Mouse (Mus musculus): Measurements from ENCODE around the gene Myo10. TPM values are rescaled to one million over a fixed set of nuclear protein-coding genes. Genes with fewer than 3 reads are reported as not detected.

The Myo10 gene
- 3.9 TPM in 2 replicates for polyA plus RNA-seq (2015; fragmentation: Nextera tagmentation; extraction: Ambion mirVana)

DNA sequence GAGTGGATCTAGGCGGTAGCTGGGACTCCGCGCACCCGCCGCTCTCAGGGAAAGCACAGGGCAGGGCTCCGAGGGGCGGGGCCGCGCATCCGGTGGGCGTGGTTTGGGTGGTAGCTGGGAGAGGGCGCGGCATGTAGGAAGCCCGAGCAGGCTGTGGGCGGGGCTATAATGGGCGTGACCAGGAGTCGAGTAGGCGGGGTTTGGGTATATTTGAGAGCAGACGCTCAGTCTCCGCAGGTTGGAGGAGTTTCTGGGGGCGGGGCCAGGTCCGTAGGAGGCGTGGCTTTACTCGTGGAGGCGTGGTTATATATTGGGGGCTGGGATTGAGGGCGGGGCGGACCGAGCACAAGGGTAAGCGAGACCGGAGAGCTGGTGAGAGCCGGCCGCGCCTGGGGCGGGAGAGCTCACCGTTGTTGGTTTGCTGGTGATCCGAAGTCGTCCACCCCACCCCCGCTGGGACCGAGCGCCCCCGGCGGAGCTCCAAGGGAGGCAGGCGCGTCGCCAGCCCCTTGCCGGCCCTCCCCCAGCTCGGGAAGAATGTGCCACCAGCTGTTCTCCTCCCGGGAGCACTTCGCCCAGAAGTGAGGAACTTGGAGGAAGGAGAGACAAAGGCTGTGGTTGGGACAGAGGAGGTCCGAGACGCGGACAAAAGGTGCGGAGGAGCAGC lies at the start of gene Myo10:
Gene Myo10 (plus strand): TSS at position 326 of the 667 bp plus-strand sequence.
- Histone ChIP-seq H3K4me1 (replicated peaks) (peaks cover 34% of the 10 kb centered on the region), H3K9ac (peak within 1 kb of the TSS; percentile 58), H3K4me3 (replicated peaks) (peak within 1 kb of the TSS; percentile 66), H3K9me3 (replicated peaks) (no peaks in the 10 kb centered on the region), H3K27ac (replicated peaks) (peak within 1 kb of the TSS; percentile 74), H3K36me3 (replicated peaks) (no peaks in the 10 kb centered on the region), H3K27me3 (peaks cover 40% of the 10 kb centered on the region), H3K4me2 (peak within 1 kb of the TSS; percentile 83)
- ATAC-seq (ENCODE audit: insufficient read depth): peak; percentile 85
- under 1% methylated on average over 53 of the region's 53 CpGs for WGBS (ENCODE audit: insufficient replicate concordance)

DNA sequence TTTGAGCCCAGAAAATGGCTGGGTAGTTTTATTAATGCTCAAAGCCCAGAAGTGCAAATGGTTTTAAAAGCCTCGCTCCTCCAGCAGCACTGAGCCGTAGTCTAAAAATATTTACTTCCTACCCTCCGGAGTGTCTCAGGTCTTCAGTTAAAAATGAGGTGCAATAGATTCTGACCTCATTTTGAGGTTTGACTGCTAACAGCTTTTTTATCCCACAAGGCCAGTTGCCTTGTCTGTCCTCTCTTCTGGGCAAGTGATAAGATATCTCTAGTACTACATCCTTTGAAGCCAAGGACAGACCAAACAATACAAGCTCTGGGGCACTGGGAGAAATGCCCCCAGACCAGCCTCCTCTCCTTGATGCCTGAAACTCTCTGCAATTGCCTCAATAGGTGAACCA lies 49.2 kb upstream of the Myo10 start:
- Histone ChIP-seq H3K36me3 (replicated peaks) (no peaks in the 10 kb centered on the region), H3K9ac (no peak overlapping the region), H3K27me3 (no peaks in the 10 kb centered on the region), H3K27ac (replicated peaks) (no peak overlapping the region), H3K9me3 (replicated peaks) (no peaks in the 10 kb centered on the region), H3K4me2 (no peak overlapping the region), H3K4me3 (replicated peaks) (no peak overlapping the region), H3K4me1 (replicated peaks) (0 out of 2 replicates have a peak, but pooled peaks cover 4% of the 10 kb centered on the region)
- no peak for ATAC-seq (ENCODE audit: insufficient read depth)
- WGBS (ENCODE audit: insufficient replicate concordance): 2% methylated on average over 3 of the region's 3 CpGs

DNA sequence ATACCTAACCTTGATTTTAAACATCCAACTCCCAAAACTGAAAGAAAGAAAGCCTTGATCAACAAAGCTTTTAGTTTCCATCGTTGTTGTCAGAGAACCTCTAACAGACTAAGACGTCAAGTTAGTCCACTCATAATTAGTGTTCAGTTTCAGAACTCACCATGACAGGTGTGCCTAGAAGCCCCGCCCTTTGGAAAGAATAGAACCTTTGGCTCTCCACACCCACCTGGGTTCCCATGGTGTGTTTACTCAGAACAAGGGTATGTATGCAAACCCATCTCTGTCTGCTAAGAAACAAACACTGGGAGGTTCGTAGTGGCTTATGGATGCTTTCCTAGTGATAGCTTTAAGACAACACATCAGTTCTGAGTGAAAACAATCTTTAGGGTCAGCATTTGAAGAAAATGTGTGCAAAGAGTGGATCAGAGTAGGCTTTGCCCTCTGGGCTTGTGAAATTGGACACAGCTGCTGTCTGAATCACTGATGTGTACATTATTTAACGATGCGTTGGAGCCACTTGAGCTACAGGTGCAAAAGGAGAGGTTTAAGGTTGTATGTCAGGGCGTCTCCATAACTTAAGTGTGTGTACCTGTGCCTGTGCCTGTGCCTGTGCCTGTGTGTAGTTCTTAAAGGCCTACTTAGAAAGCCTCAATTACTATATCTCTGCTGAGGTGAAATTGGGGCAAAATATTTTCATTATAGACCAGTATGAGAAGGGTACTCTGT lies 48.3 kb upstream of the Myo10 start:
- H3K4me2 ChIP-seq: no peak overlapping the region
- WGBS (ENCODE audit: insufficient replicate concordance): 67% methylated on average over 7 of the region's 7 CpGs
- ATAC-seq (ENCODE audit: insufficient read depth): no peak
- H3K27me3 ChIP-seq: no peaks in the 10 kb centered on the region
- 0 out of 2 replicates have a peak, but pooled peaks cover 4% of the 10 kb centered on the region for H3K4me1 ChIP-seq (replicated peaks)
- no peaks in the 10 kb centered on the region for H3K9me3 ChIP-seq (replicated peaks)
- H3K4me3 ChIP-seq (replicated peaks): no peak overlapping the region
- H3K27ac ChIP-seq (replicated peaks): no peak overlapping the region
- H3K9ac ChIP-seq: no peak overlapping the region
- H3K36me3 ChIP-seq (replicated peaks): no peaks in the 10 kb centered on the region

DNA sequence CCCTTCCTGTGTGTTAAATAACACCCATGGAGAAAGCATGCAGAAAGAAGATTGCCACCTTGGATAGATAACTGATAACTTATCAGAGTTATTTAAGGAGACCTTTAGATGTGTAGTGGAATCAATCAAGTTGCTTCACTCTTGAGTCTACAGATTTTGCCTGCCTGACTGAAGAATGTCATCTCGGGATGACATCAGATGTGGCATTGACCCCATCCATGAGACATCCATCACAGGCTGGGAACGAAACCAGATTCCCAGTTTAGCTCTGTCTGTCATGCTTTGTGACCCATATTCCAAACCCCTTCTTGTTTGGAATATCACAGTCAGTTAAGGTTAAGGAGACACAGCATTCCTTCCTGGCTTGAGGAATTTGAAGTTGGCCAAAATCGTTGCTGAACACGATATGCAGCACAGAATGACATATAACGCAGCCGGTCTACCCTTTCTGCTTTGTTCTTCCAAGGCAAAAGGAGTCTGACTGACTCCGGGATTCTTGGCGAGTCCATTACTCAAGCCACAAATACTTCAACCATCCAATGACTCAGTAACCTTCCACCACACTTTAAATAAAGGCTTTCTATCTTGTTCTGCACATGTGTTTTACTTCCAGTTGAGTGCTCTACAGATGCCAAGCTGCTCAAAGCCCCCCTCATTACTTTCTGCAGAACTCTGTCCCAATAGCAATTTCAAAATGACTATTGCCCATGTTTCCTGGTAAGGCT lies 44.8 kb upstream of the Myo10 start:
- Histone ChIP-seq H3K4me2 (no peak overlapping the region), H3K27ac (replicated peaks) (no peak overlapping the region), H3K4me3 (replicated peaks) (no peak overlapping the region), H3K4me1 (replicated peaks) (0 out of 2 replicates have a peak, but pooled peaks cover 2% of the 10 kb centered on the region), H3K36me3 (replicated peaks) (no peaks in the 10 kb centered on the region), H3K9me3 (replicated peaks) (no peaks in the 10 kb centered on the region), H3K27me3 (no peaks in the 10 kb centered on the region), H3K9ac (no peak overlapping the region)
- ATAC-seq (ENCODE audit: insufficient read depth): no peak
- 67% methylated on average over 8 of the region's 8 CpGs for WGBS (ENCODE audit: insufficient replicate concordance)

DNA sequence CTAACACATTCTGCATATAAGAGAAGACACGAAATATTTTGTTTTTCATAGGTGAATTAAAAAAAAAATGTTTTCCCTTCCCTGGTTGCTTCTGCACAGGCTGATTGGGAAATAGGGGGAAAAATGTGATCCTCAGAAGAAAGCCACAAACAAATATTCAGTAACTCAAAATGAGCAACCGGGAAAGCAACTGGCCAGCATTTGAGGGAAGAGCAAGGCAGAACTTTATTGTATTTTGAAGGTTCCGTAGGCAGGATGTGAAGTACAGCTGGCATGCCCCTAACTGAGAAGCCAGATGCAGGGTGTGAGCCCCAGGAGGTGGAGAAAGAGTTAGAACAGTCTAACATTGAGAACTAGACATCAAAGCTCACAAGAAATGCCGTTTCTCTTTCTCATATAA lies 44.0 kb upstream of the Myo10 start:
- Histone ChIP-seq H3K9me3 (replicated peaks) (no peaks in the 10 kb centered on the region), H3K27me3 (no peaks in the 10 kb centered on the region), H3K4me2 (no peak overlapping the region), H3K4me3 (replicated peaks) (no peak overlapping the region), H3K27ac (replicated peaks) (no peak overlapping the region), H3K9ac (no peak overlapping the region), H3K36me3 (replicated peaks) (no peaks in the 10 kb centered on the region), H3K4me1 (replicated peaks) (no peaks in the 10 kb centered on the region)
- no peak for ATAC-seq (ENCODE audit: insufficient read depth)
- 52% methylated on average over 4 of the region's 4 CpGs for WGBS (ENCODE audit: insufficient replicate concordance)

DNA sequence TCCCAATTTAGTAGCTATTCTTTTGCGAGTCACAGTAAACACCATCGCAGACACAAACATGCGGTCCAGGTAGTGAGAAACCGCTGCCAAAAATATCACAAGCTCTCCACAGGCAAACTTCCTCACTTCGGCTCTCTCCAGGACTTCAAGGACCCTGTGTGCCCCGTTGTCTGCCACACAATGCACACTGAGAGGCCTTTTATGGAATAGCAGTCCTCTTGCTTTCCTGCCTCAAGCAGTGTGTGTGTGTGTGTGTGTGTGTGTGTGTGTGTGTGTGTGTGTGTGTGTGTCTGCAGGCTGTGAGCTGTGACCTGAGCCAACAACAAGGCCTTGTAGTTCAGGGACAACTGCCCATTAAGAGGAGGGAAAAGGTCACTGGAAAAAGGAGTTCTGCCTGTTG lies 41.6 kb upstream of the Myo10 start:
- no peak for ATAC-seq (ENCODE audit: insufficient read depth)
- Histone ChIP-seq H3K9me3 (replicated peaks) (no peaks in the 10 kb centered on the region), H3K27me3 (no peaks in the 10 kb centered on the region), H3K4me3 (replicated peaks) (no peak overlapping the region), H3K36me3 (replicated peaks) (no peaks in the 10 kb centered on the region), H3K4me1 (replicated peaks) (no peaks in the 10 kb centered on the region), H3K27ac (replicated peaks) (no peak overlapping the region), H3K9ac (no peak overlapping the region), H3K4me2 (no peak overlapping the region)
- WGBS (ENCODE audit: insufficient replicate concordance): 23% methylated on average over 6 of the region's 6 CpGs

DNA sequence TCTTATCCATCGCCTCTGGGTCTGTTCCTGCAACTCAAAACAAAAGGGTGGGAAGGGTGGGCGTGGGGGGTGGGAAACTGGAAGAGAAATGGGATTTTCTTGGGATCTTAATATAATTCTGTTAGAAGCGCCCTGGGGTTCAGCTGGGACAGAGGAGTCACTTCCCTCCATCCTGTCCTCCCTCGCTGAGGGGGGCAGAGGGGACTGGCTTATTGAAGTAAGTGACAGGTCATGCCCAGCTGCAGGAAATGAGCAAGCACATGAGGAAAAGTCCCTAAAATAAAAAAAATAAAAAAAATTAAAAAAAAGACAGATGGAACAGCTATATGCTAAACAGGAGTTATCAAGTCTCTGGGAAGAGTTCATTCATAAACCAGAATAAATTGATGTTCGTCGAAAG lies 40.3 kb upstream of the Myo10 start:
- 55% methylated on average over 6 of the region's 6 CpGs for WGBS (ENCODE audit: insufficient replicate concordance)
- no peaks in the 10 kb centered on the region for H3K27me3 ChIP-seq
- H3K9me3 ChIP-seq (replicated peaks): no peaks in the 10 kb centered on the region
- H3K4me2 ChIP-seq: no peak overlapping the region
- ATAC-seq (ENCODE audit: insufficient read depth): no peak
- H3K36me3 ChIP-seq (replicated peaks): no peaks in the 10 kb centered on the region
- H3K4me3 ChIP-seq (replicated peaks): no peak overlapping the region
- H3K27ac ChIP-seq (replicated peaks): no peak overlapping the region
- no peak overlapping the region for H3K9ac ChIP-seq
- H3K4me1 ChIP-seq (replicated peaks): no peaks in the 10 kb centered on the region

DNA sequence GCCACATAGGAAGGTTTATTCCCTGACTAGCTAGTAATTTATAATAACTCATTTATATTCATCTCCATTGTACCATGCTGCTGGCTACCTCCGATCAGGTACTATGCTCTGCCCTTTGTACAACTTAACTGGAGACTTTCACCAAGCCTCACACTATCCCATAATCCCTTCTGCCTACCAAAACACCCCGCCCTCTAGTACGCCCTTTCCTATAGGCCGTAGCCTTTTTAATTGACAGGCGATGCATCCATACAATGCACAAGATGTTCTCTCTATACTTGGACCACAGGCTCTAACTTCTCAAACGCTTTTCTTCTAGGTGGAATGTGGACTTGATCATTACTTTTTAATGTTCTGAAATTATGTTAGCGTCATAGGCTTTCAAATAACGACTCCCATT lies 39.0 kb upstream of the Myo10 start:
- Histone ChIP-seq H3K4me3 (replicated peaks) (no peak overlapping the region), H3K36me3 (replicated peaks) (no peaks in the 10 kb centered on the region), H3K9ac (no peak overlapping the region), H3K9me3 (replicated peaks) (no peaks in the 10 kb centered on the region), H3K27ac (replicated peaks) (no peak overlapping the region), H3K4me1 (replicated peaks) (no peaks in the 10 kb centered on the region), H3K27me3 (no peaks in the 10 kb centered on the region), H3K4me2 (no peak overlapping the region)
- 77% methylated on average over 8 of the region's 8 CpGs for WGBS (ENCODE audit: insufficient replicate concordance)
- ATAC-seq (ENCODE audit: insufficient read depth): no peak

DNA sequence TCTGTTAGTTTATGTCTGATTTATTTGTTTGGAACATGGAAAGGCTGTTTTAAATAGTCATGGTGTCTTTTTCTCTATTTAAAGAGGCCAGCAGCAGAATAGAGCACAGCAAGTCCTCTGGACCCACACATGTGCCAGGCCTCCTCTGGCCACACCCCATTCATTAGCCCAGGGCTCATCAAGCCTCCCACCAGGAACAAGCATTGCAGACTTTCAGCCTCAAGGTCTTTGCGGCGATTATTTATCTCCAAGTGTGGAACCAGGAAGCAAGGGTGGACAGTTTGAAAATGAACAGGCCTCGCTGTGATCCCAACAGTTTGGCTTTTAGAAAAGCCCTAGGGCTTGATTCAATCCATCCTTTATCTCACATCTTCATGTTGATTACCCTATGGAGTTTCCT lies 35.5 kb upstream of the Myo10 start:
- H3K4me2 ChIP-seq: no peak overlapping the region
- no peak overlapping the region for H3K27ac ChIP-seq (replicated peaks)
- no peak overlapping the region for H3K9ac ChIP-seq
- WGBS (ENCODE audit: insufficient replicate concordance): 58% methylated on average over 3 of the region's 3 CpGs
- H3K4me1 ChIP-seq (replicated peaks): no peaks in the 10 kb centered on the region
- H3K9me3 ChIP-seq (replicated peaks): no peaks in the 10 kb centered on the region
- no peaks in the 10 kb centered on the region for H3K27me3 ChIP-seq
- H3K36me3 ChIP-seq (replicated peaks): no peaks in the 10 kb centered on the region
- ATAC-seq (ENCODE audit: insufficient read depth): no peak
- H3K4me3 ChIP-seq (replicated peaks): no peak overlapping the region

DNA sequence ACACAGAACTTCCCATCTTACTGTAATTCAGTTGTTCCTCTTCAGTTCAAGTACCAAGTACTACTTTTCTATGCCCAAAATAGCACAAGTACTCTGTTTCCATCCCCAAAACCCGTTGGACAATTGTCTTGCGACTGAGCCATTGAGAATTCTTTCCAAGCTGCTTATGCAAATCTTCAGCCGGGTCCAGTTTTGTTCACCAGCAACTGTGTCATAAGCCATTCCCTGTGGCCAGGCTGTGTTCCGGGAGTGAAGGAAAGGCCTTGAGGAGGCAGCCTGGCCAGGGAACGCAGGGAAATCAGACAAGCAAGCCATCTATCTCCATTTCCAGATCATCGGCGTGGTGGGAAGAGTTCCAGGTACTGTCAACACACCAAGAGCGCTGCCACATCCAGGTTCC lies 34.4 kb upstream of the Myo10 start:
- Histone ChIP-seq H3K4me2 (no peak overlapping the region), H3K9me3 (replicated peaks) (no peaks in the 10 kb centered on the region), H3K36me3 (replicated peaks) (no peaks in the 10 kb centered on the region), H3K4me1 (replicated peaks) (no peaks in the 10 kb centered on the region), H3K4me3 (replicated peaks) (no peak overlapping the region), H3K9ac (no peak overlapping the region), H3K27ac (replicated peaks) (no peak overlapping the region), H3K27me3 (no peaks in the 10 kb centered on the region)
- 75% methylated on average over 8 of the region's 8 CpGs for WGBS (ENCODE audit: insufficient replicate concordance)
- ATAC-seq (ENCODE audit: insufficient read depth): no peak

DNA sequence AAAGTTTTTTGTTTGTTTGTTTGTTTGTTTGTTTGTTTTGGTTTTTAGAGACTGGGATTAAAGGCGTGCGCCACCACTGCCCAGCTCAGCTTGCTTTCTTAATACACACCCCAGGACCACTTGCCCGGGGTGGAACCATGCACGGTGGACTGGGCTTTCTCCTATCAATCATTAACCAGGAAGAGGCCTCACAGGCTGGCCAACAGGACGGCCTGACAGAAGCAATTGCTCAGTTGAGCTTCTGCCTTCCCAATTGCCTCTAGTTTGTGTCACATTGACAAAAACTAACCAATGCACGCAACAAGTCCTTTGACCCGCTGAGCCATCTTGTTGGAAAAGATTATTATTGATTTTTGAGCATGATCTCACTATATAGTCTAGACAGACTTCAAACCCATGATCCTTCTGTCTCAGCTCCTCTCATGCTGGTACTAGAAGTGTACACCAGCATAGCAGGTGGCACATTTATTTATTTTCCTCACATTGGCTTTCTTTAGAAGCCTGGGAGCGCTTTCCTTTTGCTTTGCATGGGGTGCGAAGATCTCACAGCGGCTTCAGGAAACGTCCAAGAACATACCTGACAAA lies 32.9 kb upstream of the Myo10 start:
- H3K36me3 ChIP-seq (replicated peaks): no peaks in the 10 kb centered on the region
- H3K9me3 ChIP-seq (replicated peaks): no peaks in the 10 kb centered on the region
- H3K4me1 ChIP-seq (replicated peaks): no peaks in the 10 kb centered on the region
- no peak overlapping the region for H3K4me2 ChIP-seq
- peak; percentile 85 for ATAC-seq (ENCODE audit: insufficient read depth)
- WGBS (ENCODE audit: insufficient replicate concordance): 59% methylated on average over 11 of the region's 11 CpGs
- H3K27ac ChIP-seq (replicated peaks): peak overlapping the region; percentile 57; the same call in 1 of the 2 replicates
- no peak overlapping the region for H3K9ac ChIP-seq
- H3K27me3 ChIP-seq: no peaks in the 10 kb centered on the region
- no peak overlapping the region for H3K4me3 ChIP-seq (replicated peaks)

Measured in liver, embryonic 15.5 days (tissue).